Mouse (Mus musculus): ENCODE data around the gene Ralgapb. TPM values are rescaled to one million over a fixed set of nuclear protein-coding genes. Genes with fewer than 3 reads are reported as not detected.

The Ralgapb gene
- polyA plus RNA-seq, 1 experiment, result 43.8 TPM

DNA sequence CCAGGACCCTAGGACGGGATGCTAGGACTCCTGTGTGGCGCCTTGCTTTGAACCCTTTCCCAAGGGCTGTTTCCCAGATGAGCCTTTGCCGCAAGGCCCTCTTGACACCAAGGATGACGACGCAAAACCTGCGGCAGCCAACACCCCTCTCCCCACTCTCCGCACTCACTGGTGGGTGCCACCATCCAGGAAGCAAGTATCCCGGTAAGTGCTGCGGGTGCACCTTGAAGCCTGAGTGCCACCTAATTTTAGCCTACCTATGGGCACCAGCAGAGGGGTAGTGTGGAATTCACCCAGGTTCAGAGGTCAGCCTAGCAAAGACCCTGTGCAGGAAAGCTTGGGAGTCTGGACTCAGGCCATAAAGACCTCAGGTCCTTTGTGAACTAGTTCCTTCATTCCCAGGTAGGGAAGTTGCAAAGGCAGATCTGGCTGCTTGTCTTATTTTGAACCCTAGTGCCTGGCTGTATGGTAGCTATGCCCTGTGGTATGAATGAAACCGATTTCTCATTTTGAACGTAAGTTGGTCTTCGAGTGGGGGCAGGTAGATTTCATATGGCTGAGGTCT lies 33.4 kb upstream of the Ralgapb start:
- Histone ChIP-seq H3K4me1 (replicated peaks; ENCODE audit: control insufficient read depth, insufficient read depth, low read length) (no peaks in the 10 kb centered on the region), H3K4me3 (ENCODE audit: control insufficient read depth, insufficient read depth, low read length) (no peak overlapping the region), H3K27me3 (ENCODE audit: control insufficient read depth, insufficient read depth, low read length) (peaks cover 4% of the 10 kb centered on the region), H3K27ac (ENCODE audit: control insufficient read depth, insufficient read depth, low read length) (no peak overlapping the region), H3K36me3 (ENCODE audit: control insufficient read depth, insufficient read depth, low read length) (no peaks in the 10 kb centered on the region)
- WGBS, result 45% methylated on average over 12 of the region's 12 CpGs
- DNase-seq, result no peak
- no peak for TF ChIP-seq POLR2A (IDR thresholded peaks at IDR 0.05; ENCODE audit: control insufficient read depth, extremely low read depth, insufficient read depth, low read length, poor library complexity)
- no peak for TF ChIP-seq CTCF (IDR thresholded peaks at IDR 0.05; ENCODE audit: borderline replicate concordance, control insufficient read depth, extremely low read depth, insufficient read depth, low read length, poor library complexity)

DNA sequence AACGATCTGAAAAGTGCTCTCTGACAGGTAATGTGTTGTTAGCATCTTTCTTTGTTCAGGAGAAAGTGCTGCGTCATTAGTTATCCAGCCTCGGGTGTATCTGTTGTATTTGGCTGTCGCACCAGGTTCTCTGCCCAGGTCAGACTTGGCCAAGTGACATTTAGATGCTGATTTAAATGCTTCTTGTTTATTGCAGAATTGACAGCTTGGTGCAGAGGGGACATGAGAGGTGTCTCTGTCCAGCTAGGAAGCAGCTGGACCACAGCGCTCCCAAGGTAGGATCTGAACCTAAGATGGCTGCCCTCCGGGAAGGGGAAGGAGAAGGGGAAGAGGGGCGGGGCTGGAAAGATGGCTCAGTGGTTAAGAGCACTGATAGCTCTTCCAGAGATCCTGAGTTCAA lies 32.9 kb upstream of the Ralgapb start:
- no peak for DNase-seq
- peaks cover 4% of the 10 kb centered on the region for H3K27me3 ChIP-seq (ENCODE audit: control insufficient read depth, insufficient read depth, low read length)
- WGBS, result 69% methylated on average over 7 of the region's 7 CpGs
- TF ChIP-seq POLR2A (IDR thresholded peaks at IDR 0.05; ENCODE audit: control insufficient read depth, extremely low read depth, insufficient read depth, low read length, poor library complexity) (no peak), CTCF (IDR thresholded peaks at IDR 0.05; ENCODE audit: borderline replicate concordance, control insufficient read depth, extremely low read depth, insufficient read depth, low read length, poor library complexity) (no peak)
- no peak overlapping the region for H3K4me3 ChIP-seq (ENCODE audit: control insufficient read depth, insufficient read depth, low read length)
- H3K36me3 ChIP-seq (ENCODE audit: control insufficient read depth, insufficient read depth, low read length), result no peaks in the 10 kb centered on the region
- H3K4me1 ChIP-seq (replicated peaks; ENCODE audit: control insufficient read depth, insufficient read depth, low read length), result no peaks in the 10 kb centered on the region
- no peak overlapping the region for H3K27ac ChIP-seq (ENCODE audit: control insufficient read depth, insufficient read depth, low read length)

DNA sequence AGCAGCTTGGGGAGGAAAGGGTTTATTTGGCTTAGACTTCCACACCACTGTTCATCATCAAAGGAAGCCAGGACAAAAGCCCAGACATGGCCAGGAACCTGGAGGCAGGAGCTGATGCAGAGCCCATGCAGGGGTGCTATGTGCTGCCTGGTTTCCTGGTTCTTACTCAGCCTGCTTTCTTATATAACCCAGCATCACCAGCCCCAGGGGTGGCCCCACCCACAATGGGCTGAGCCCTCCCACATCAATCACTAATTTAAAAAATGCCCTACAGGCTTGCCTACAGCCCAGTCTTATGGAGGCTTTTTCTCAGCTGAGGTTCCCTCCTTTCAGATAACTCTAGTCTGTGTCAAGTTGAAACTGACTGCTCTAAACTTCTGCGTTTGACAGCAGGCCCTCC lies 31.8 kb upstream of the Ralgapb start:
- 79% methylated on average over 1 of the region's 1 CpGs for WGBS
- Histone ChIP-seq H3K36me3 (ENCODE audit: control insufficient read depth, insufficient read depth, low read length) (no peaks in the 10 kb centered on the region), H3K4me3 (ENCODE audit: control insufficient read depth, insufficient read depth, low read length) (no peak overlapping the region), H3K27me3 (ENCODE audit: control insufficient read depth, insufficient read depth, low read length) (peaks cover 4% of the 10 kb centered on the region), H3K4me1 (replicated peaks; ENCODE audit: control insufficient read depth, insufficient read depth, low read length) (no peaks in the 10 kb centered on the region), H3K27ac (ENCODE audit: control insufficient read depth, insufficient read depth, low read length) (no peak overlapping the region)
- DNase-seq, result no peak
- no peak for TF ChIP-seq CTCF (IDR thresholded peaks at IDR 0.05; ENCODE audit: borderline replicate concordance, control insufficient read depth, extremely low read depth, insufficient read depth, low read length, poor library complexity)

DNA sequence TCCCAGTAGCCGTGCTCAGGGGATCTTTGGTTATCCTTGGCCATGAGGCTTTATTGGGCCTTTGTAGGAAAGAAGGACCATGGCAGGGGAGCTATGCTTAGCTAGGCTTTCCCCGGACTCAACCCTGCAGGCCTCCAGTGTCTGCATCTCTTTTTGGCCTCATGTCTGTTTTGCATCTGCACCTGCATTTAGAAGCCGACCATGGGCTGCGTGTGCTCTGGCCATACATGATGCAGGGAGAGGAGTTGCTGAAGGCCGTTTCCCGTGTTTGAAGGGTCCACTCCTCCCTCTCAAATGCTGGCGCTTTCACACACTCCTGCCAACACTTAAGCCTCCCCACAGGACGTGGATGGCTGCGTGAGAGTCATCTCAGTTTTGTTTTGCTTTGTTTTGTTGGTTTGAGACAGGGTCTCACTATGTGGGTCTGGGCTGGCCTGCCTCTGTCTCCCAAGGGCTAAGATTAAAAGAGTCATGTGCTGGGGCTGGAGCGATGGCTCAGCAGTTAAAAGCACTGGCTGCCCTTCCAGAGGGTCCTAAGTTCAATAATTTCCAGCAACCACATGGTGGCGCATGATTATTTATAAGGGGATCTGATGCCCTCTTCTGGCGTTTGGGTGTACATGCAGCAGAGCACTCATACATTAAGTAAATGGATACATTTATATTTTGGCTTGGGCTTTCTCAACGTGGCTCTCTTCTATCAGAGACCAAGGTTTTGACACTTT lies 30.1 kb upstream of the Ralgapb start:
- peaks cover 4% of the 10 kb centered on the region for H3K27me3 ChIP-seq (ENCODE audit: control insufficient read depth, insufficient read depth, low read length)

DNA sequence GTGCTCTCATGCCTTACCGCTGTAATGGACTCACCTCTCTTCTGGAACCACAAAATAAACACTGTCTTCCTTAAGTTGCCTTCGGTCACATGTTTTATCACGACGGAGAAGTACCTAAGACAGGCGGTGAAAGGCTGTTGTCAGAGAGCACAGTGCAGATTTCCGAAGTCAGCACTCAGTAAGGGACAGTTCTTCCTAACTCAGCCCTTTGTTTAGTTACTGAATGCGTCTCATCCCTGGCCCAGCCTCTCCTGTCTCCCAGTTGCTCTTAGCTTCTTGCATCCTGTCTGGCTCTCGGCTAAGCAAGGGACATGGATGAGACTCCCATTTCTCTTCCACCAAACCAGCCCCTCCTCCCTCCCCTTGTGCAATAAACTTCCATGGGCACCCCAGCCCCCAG lies 23.6 kb upstream of the Ralgapb start:
- no peak overlapping the region for H3K27ac ChIP-seq (ENCODE audit: control insufficient read depth, insufficient read depth, low read length)
- no peaks in the 10 kb centered on the region for H3K36me3 ChIP-seq (ENCODE audit: control insufficient read depth, insufficient read depth, low read length)
- 61% methylated on average over 8 of the region's 8 CpGs for WGBS
- H3K4me1 ChIP-seq (replicated peaks; ENCODE audit: control insufficient read depth, insufficient read depth, low read length), result no peaks in the 10 kb centered on the region
- DNase-seq, result no peak
- TF ChIP-seq POLR2A (IDR thresholded peaks at IDR 0.05; ENCODE audit: control insufficient read depth, extremely low read depth, insufficient read depth, low read length, poor library complexity), result no peak
- TF ChIP-seq CTCF (IDR thresholded peaks at IDR 0.05; ENCODE audit: borderline replicate concordance, control insufficient read depth, extremely low read depth, insufficient read depth, low read length, poor library complexity), result no peak
- no peak overlapping the region for H3K4me3 ChIP-seq (ENCODE audit: control insufficient read depth, insufficient read depth, low read length)
- no peaks in the 10 kb centered on the region for H3K27me3 ChIP-seq (ENCODE audit: control insufficient read depth, insufficient read depth, low read length)

More for the DNA sequence above, 30.1 kb upstream of the Ralgapb start:
- Histone ChIP-seq H3K27ac (ENCODE audit: control insufficient read depth, insufficient read depth, low read length) (no peak overlapping the region), H3K36me3 (ENCODE audit: control insufficient read depth, insufficient read depth, low read length) (no peaks in the 10 kb centered on the region), H3K4me1 (replicated peaks; ENCODE audit: control insufficient read depth, insufficient read depth, low read length) (no peaks in the 10 kb centered on the region), H3K4me3 (ENCODE audit: control insufficient read depth, insufficient read depth, low read length) (no peak overlapping the region)
- peak; percentile 65 for DNase-seq
- TF ChIP-seq POLR2A (IDR thresholded peaks at IDR 0.05; ENCODE audit: control insufficient read depth, extremely low read depth, insufficient read depth, low read length, poor library complexity) (no peak), CTCF (IDR thresholded peaks at IDR 0.05; ENCODE audit: borderline replicate concordance, control insufficient read depth, extremely low read depth, insufficient read depth, low read length, poor library complexity) (peak; percentile 27; the same call in 1 of the 2 replicates)
- WGBS, result 53% methylated on average over 13 of the region's 13 CpGs

DNA sequence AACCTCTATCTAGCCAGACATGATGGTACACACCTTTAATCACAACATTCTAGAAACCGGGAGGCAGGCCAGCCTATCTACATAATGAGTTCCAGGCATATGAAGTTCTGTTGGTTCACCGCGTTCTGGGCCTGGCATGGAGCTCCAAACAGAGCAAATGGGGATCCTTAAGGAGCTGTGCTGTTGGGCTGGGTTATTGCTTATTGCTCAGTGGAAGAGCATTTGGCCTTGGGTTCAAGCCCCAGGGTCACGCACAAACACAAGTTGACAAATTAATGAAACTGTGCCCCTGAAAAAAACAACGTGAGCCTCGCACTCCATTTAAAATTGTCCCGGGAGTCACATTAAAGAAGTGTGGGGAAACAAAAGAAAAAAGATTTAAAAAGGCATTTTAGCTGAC lies 20.2 kb upstream of the Ralgapb start:
- Histone ChIP-seq H3K4me1 (replicated peaks; ENCODE audit: control insufficient read depth, insufficient read depth, low read length) (no peaks in the 10 kb centered on the region), H3K27ac (ENCODE audit: control insufficient read depth, insufficient read depth, low read length) (no peak overlapping the region), H3K27me3 (ENCODE audit: control insufficient read depth, insufficient read depth, low read length) (no peaks in the 10 kb centered on the region), H3K36me3 (ENCODE audit: control insufficient read depth, insufficient read depth, low read length) (no peaks in the 10 kb centered on the region), H3K4me3 (ENCODE audit: control insufficient read depth, insufficient read depth, low read length) (no peak overlapping the region)
- DNase-seq, result no peak
- 93% methylated on average over 7 of the region's 7 CpGs for WGBS
- no peak for TF ChIP-seq CTCF (IDR thresholded peaks at IDR 0.05; ENCODE audit: borderline replicate concordance, control insufficient read depth, extremely low read depth, insufficient read depth, low read length, poor library complexity)
- TF ChIP-seq POLR2A (IDR thresholded peaks at IDR 0.05; ENCODE audit: control insufficient read depth, extremely low read depth, insufficient read depth, low read length, poor library complexity), result no peak
